Comparison of ENCODE assay signal across 8 mouse cellular contexts in the genomic region with DNA sequence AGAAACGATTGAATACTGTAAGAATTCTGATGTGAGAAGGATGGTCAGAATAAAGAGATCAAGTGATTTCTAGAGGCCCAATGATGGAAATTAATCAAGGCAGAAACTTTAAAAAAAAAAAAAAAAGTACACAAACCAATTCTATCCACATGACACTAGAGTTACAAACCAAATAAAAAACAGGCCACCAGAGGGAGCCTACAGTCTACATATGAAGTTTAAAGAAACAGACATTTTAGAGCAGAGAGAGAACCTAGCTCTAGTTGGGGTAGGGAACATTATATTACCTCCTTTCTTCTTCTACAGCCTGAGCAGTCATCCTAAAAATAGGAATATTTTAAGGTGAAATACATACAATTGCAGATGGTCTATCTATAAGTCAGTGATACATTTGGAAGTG. TPM values are rescaled to one million over a fixed set of nuclear protein-coding genes. Genes with fewer than 3 reads are reported as not detected.
A peak's percentile ranks its signal among the peaks of the same experiment; 100 is the strongest.
DNase-seq lines count a peak whose midpoint lies in the region; ATAC-seq and TF ChIP-seq lines count a peak whose summit lies in the region.

No protein-coding gene starts in this region.

- no peaks in the 10 kb centered on the region for H3K4me1 ChIP-seq in hindbrain, postnatal 0 days (ENCODE audit: insufficient read depth, low read length)
- H3K4me1 ChIP-seq in hindbrain, embryonic 13.5 days (replicated peaks): no peaks in the 10 kb centered on the region

- no peak overlapping the region for H3K27ac ChIP-seq in hindbrain, postnatal 0 days
- no peak overlapping the region for H3K27ac ChIP-seq in hindbrain, embryonic 13.5 days

- ATAC-seq in hindbrain, postnatal 0 days: no peak
- no peak for ATAC-seq in hindbrain, embryonic 13.5 days (ENCODE audit: low FRiP score)

- no peak overlapping the region for H3K4me3 ChIP-seq in hindbrain, postnatal 0 days (ENCODE audit: low read length)
- no peak overlapping the region for H3K4me3 ChIP-seq in hindbrain, embryonic 13.5 days

- no peaks in the 10 kb centered on the region for H3K9me3 ChIP-seq in hindbrain, postnatal 0 days (ENCODE audit: low read length)
- no peaks in the 10 kb centered on the region for H3K9me3 ChIP-seq in hindbrain, embryonic 13.5 days

- H3K27me3 ChIP-seq in hindbrain, postnatal 0 days (ENCODE audit: insufficient read depth, low read length): no peaks in the 10 kb centered on the region
- no peaks in the 10 kb centered on the region for H3K27me3 ChIP-seq in hindbrain, embryonic 13.5 days

- 93% methylated on average over 1 of the region's 1 CpGs for WGBS in hindbrain, postnatal 0 days
- 89% methylated on average over 1 of the region's 1 CpGs for WGBS in hindbrain, embryonic 13.5 days

- TF ChIP-seq CTCF in hindbrain, postnatal 0 days (IDR thresholded peaks at IDR 0.05; ENCODE audit: low read depth): peak; percentile 69

- intact Hi-C loops in left cerebral cortex, postnatal 25 days (cut with DNase I): loop anchor here (2.0 kb wide), 2 partner anchors 107 to 211 kb away; partner anchors contain the start of genes Arhgef12 and Pou2f3

- H3K4me2 ChIP-seq in hindbrain, postnatal 0 days (ENCODE audit: low read depth, low read length): no peak overlapping the region
- H3K4me2 ChIP-seq in hindbrain, embryonic 13.5 days: no peak overlapping the region

- H3K9ac ChIP-seq in hindbrain, postnatal 0 days (replicated peaks; ENCODE audit: low read length): no peak overlapping the region
- H3K9ac ChIP-seq in hindbrain, embryonic 13.5 days: no peak overlapping the region

- peaks cover 67% of the 10 kb centered on the region for H3K36me3 ChIP-seq in hindbrain, postnatal 0 days (ENCODE audit: insufficient read depth, low read length)
- peaks cover 86% of the 10 kb centered on the region for H3K36me3 ChIP-seq in hindbrain, embryonic 13.5 days

- DNase-seq in hindbrain, postnatal 0 days (ENCODE audit: low spot score): peak; percentile 90
- peak; percentile 40 for DNase-seq in urinary bladder, postnatal 14 days (ENCODE audit: low spot score)
- DNase-seq in urinary bladder, postnatal 10 days (ENCODE audit: low spot score): no peak
- peak; percentile 38 for DNase-seq in cerebellum, adult 9-11 months
- DNase-seq in left cerebral cortex, postnatal 25 days (ENCODE audit: low spot score in 2 of 2): peak; percentile 67 to 83
- DNase-seq in thymus, postnatal 14 days: no peak
- DNase-seq in T-cell, adult 2 months (ENCODE audit: low spot score): no peak

RNA-seq across cellular contexts. Expression of gene Grik4, which starts 55.8 kb away (rescaled TPM):
- 14.8 and 18.2 TPM in 2 replicates for total RNA-seq in hindbrain, postnatal 0 days (2014; rRNA removed)
- 8.9 and 9.4 TPM in 2 replicates for polyA plus RNA-seq in hindbrain, postnatal 0 days (2015; fragmentation: Nextera tagmentation; extraction: Ambion mirVana)
- 7.3 and 8.7 TPM in 2 replicates for polyA plus RNA-seq in hindbrain, embryonic 13.5 days (2015; fragmentation: Nextera tagmentation; extraction: Ambion mirVana)
- total RNA-seq in left cerebral cortex, postnatal 25 days (2021): 10 to 100 TPM; 17.7 to 18.5 TPM

Comparison
In these comparisons a context has a peak if more than half of its experiments do, and no peak if none do; other contexts are left out.
1. DNase-seq: peak in hindbrain, postnatal 0 days (single experiment), urinary bladder, postnatal 14 days (single experiment), cerebellum, adult 9-11 months (single experiment) and left cerebral cortex, postnatal 25 days (2 of 2); none in urinary bladder, postnatal 10 days (single experiment), thymus, postnatal 14 days (single experiment) and T-cell, adult 2 months (single experiment).